Mouse (Mus musculus): Measurements from ENCODE around the gene Foxo1.

Foxo1 gene

DNA sequence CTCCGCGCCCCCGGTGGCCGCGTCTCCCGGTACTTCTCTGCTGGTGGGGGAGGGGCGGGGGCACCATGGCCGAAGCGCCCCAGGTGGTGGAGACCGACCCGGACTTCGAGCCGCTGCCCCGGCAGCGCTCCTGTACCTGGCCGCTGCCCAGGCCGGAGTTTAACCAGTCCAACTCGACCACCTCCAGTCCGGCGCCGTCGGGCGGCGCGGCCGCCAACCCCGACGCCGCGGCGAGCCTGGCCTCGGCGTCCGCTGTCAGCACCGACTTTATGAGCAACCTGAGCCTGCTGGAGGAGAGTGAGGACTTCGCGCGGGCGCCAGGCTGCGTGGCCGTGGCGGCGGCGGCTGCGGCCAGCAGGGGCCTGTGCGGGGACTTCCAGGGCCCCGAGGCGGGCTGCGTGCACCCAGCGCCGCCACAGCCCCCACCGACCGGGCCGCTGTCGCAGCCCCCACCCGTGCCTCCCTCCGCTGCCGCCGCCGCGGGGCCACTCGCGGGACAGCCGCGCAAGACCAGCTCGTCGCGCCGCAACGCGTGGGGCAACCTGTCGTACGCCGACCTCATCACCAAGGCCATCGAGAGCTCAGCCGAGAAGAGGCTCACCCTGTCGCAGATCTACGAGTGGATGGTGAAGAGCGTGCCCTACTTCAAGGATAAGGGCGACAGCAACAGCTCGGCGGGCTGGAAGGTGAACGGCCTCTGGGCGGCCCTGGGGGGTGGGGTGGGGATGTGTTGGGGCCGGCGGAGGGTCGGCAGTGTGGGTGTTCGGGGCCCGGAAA lies 789 bp downstream of the Foxo1 start:
- DNase-seq (ENCODE audit: low spot score in 2 of 2) = peak in 1 of 2 experiments; percentile 44

DNA sequence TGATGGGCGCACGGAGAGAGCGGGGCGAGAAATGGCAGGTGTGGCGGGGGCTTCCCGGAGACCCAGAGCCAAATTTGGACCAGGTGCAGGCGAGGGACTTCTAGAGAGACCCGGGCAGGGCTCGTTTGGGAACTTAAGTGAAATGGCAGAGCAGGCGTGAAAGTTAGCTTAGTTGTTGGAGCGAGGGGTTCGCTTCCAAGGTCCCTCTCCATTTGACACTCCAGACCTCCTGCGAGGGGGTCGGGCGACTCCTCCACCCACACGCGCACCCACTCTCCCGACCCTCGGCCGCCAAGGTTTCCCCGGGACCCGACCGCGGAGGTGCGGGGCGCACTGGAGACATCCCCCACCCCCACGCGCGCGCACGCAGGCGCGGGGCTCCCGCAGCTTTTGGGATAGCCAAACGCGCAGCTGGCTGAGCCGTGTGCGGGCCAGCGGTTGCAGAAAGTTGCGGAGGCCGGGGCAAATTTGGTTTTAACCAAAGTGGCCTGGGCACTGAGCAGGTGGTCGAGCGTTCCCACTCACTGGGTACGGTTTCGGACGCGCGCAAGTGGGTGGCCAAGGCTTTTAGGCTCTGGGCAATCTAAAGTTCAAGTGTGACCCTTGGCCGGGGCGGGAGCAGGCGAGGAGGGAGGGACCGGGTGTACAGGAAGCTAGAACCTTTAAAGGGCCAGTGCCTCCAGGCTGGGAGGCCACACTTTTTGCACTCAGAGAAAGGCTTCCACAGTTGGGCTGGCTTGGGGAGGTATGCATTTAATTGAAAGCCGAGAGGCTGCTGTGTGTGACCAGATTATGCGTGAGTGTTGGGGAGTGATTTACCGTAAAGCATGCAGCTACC lies 1.6 kb downstream of the Foxo1 start:
- peak in 1 of 2 experiments; percentile 10 for DNase-seq (ENCODE audit: low spot score in 2 of 2)

DNA sequence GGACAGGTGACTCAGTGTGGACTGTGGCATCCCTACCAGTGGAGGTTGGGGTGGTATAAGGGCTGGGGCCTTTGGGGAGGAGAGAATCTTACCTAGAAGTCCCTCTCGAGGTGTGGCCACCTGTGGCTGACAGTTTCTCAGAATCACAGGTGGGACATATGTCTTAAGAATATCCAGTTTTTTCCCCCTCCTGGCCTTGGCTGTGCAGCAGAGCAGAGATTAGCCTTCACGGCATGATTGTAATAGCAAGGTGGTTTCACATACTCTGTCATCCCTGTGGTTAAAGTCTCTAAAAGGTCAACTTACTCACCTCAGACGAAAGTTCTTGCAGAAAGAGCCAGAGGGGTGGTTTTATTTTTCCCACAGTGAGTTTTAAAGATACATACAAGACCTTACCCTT lies 2.4 kb downstream of the Foxo1 start:
- no peak for DNase-seq (ENCODE audit: low spot score in 2 of 2)

DNA sequence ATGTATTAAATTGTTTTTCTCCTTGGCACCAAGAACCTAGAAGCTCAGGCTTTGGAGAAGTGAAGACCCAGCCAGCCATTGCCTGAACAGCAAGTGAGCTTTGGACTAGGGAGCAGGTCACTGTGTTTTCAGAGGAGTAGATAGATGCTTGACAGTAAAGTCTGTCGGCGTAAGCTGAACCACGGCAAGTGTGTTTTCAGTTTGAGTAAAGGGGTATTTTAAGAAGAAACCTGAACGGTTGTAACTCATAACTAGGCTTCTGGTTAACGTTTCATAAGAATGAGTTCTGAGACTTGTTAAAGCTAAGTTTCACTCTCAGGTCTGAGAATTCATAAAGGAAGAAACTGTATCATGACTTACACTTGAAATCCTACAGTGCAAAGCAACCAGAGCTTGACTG lies 3.2 kb downstream of the Foxo1 start:
- DNase-seq (ENCODE audit: low spot score in 2 of 2) = no peak

DNA sequence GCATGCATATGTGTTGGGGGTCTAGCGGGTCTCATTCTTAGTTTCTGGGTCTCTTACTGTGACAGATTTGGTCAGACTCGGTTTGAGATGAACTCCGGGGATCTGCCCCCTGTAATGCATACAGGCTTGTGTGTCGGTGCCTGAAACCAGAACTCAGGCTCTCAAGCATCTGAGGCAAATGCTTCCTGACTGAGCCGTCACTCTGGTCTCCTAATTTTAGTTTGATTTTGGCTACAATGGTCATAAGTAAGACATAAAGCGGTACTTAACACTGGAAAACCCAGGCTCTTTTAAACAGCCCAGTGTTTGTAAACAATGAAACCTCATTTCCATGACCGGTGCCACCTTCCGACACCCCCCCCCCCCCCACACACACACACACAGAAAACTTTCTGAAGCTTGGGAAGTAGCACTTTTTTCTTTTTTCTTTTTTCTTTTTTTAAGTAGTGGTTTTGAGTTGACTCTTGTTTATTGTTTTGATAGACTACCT lies 4.3 kb downstream of the Foxo1 start:
- DNase-seq (ENCODE audit: low spot score in 2 of 2) = no peak

DNA sequence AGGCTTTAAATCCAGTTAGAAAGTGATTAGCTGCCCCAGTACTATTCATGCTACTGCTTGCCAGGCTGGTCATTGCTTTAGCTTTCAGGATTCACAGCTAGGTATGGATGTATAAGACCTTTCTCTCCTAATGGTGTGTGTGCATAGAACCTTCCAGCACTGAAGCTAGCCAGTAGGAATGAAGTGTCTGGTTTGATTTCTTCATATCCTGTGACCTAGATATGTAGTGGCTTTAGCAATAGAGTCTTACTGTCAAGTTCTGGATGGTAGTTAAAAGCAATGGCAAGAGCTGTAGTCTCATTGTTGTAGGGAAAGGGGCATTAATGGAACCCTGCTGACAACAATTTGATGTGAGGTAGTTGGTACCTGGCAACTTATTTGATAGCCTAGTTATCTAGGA lies 6.3 kb downstream of the Foxo1 start:
- no peak for DNase-seq (ENCODE audit: low spot score in 2 of 2)

DNA sequence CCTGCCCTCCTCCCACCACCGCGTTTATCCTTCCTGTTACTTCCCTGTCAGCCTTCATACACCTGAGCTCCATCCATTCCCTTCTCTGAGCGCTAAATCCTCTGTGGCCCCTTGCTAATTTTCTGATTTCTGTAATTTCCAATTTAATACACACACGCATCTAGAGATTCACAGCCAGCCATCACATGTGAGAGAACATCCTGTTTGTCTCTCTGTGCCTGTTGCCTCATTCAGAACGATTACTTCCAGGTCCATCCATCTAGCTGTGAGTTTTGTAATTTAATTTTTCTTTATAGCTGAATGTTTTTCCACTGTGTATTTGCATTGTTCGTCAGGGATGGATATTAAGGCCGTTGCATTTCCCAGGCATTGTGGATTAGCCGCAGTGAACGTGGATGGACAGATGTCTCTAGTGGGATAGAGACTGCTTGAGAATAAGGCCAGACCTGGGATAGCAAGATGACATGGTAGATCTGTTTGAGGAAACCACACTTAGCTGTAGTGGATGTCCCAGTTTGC lies 7.0 kb downstream of the Foxo1 start:
- no peak for DNase-seq (ENCODE audit: low spot score in 2 of 2)

DNA sequence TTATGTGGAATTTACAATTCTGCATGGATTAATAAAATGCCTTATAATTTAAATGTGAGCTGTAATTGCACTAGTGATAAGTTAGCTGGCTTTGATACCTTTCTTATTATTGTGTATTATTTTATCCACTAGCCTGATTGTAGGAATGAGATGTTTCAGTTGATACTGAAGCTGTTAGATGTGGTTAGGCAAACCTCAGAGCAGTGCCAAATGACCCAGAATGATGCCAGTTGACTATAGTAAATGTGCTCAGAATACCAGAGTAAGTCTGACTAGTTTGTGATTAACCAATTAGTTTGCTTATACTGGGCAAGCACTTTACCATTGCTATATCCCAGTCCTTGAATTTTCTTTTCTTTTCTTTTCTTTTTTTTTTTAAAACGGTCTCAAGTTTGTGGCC lies 12.5 kb downstream of the Foxo1 start:
- DNase-seq (ENCODE audit: low spot score in 2 of 2) = no peak

DNA sequence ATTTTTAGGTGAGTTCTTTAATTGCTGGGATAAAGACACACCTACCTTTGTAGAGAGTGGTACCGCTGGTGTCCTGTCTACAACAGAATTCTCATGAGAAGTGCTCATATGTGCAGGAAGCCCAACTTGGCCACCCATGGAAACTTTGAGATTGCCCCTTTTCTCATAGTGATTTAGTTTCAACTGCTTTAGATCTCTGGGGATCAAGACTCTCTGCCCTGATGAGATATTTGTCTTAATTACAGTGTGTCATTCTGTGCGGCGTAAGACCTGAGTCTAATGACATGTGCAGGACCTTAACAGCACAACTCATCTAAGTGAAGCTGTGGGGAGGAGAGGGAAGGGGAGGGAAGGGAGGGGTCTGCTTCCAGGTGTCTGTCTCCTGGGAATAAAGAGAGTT lies 13.7 kb downstream of the Foxo1 start:
- no peak for DNase-seq (ENCODE audit: low spot score in 2 of 2)

DNA sequence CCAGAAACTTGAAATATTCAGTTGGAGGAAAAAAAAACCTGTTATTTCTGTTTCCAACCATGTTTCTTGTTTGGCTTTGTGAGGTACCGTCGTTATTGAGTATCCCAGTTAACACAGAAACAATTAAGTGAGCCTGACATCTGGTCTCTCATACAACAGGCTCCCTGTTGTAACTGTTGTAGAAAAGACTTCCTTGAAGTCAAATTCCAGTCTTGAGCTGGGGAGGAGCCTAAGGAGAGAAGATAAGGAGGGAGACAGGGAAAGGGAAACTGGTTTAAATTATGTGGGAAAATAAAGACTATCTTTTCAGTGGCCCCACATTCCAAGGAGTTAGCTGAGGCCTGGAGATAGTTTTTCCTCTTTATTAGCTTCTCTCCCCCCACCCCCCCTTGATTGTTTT lies 14.2 kb downstream of the Foxo1 start:
- no peak for DNase-seq (ENCODE audit: low spot score in 2 of 2)

DNA sequence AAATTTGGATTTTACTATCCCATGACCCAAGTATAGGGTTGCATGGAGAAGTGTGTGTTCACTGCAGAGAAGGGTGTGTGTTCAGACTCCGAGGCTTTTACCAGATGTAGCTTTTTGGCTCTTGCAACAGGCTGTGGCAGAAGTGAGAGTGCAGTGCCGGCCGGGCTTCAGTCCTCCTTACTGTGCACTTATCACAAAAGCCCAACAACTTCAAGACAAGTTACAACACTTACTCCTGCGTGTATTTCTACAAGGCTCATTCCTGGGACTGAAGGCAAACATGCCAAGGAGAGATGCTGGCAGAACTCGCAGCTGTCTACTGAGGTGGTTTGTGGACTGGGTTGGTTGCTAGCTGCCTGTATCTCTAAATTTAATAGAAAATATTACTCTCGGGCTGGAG lies 15.4 kb downstream of the Foxo1 start:
- no peak for DNase-seq (ENCODE audit: low spot score in 2 of 2)

DNA sequence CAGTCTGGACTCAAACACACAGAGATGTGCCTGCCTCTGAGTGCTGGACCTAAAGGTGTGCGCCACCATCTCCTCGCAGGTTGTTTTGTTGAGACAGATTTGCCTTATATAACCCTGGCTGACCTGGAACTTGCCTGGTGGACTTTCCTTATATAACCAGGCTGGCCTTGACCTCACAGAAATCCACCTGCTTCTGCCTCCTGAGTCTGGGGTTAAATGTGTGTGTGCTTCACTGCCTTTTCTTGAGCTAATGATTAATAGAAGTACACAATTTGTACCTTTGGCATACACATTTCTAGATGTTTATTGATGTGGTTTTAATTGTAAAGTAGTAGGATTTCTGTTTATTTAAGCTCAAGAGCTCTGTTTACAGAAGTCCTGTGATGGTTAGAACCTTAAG lies 22.7 kb downstream of the Foxo1 start:
- DNase-seq (ENCODE audit: low spot score in 2 of 2) = no peak

DNA sequence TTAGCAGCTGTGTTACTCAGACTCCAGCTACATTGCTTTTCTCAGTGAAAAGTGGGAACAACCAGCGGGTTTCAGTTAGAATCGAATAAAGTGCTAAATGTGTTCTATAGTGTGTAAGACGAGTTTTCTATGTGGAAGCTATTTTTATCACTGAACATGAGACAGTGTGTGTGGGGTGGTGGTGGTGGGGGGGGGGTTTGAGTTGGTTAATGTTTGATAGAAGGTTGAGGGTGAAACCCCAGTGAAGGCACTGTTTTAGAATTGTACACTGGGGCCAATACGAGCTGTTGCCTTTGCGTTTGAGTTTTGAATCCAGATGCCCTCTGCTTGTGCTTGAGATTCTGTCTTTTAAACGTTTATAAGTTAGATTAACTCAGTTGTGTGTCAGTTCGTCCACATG lies 24.4 kb downstream of the Foxo1 start:
- DNase-seq (ENCODE audit: low spot score in 2 of 2) = no peak

DNA sequence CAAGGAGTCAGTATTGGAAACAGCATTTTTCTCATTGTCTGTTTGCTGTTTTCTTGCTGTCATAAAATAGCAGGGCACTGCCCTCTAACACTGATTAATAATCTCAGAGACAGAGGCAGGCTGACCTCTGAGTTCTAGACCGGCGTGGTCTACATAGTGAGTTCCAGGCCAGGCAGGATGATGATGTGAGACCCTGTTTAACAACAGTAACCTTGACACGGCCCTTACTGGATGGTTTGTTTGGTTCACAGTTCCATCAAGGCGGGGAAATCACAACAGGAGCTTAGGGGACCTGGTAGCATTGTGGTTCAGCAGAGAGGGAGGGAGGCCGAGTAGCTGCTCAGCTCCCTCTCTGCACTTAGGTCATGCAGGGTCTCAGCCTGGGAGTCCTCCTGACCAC lies 25.8 kb downstream of the Foxo1 start:
- no peak for DNase-seq (ENCODE audit: low spot score in 2 of 2)

DNA sequence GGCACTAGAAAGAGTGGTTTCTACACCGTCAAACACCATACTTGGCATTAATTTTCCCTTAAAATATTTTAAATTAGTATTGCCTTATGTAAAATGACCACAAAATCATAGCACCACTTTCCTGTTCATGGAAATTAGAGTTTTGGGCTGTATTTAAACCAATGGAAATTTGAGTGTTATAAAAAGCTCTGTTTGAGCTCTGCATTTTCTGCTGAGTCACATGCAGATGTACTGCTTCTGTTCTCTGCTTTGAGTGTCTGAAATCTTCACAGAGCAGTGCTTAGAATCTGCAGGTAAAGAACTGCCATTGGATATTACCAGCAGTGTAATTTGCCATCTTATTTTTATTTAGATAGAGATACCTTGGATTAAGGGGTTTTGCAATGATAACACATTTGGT lies 27.6 kb downstream of the Foxo1 start:
- no peak for DNase-seq (ENCODE audit: low spot score in 2 of 2)

DNA sequence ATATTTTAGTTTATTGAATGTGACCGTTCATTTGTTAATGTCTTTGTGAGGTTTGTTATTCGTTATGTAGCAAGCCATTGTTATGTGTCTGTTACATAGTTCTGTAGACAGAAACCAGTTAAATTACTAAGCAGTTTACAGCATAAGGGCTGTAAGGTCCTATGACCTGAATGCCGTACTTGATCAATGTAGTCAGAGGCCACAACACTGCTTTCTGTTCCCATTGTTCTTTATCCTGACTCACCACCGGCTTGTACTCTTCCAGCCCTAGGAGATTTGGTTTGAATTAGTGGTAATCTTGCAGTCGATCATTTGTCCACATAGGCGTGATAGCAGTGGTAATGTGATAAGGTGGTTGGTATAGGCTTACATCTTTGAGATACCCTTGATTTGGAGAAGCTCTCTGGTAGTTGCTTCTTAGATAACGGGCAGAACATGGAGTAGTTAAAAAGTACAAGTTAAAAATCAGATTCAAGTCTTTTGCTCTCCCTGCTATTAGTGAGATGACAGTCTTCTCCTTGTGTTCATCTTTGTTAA lies 28.2 kb downstream of the Foxo1 start:
- DNase-seq (ENCODE audit: low spot score in 2 of 2) = no peak

DNA sequence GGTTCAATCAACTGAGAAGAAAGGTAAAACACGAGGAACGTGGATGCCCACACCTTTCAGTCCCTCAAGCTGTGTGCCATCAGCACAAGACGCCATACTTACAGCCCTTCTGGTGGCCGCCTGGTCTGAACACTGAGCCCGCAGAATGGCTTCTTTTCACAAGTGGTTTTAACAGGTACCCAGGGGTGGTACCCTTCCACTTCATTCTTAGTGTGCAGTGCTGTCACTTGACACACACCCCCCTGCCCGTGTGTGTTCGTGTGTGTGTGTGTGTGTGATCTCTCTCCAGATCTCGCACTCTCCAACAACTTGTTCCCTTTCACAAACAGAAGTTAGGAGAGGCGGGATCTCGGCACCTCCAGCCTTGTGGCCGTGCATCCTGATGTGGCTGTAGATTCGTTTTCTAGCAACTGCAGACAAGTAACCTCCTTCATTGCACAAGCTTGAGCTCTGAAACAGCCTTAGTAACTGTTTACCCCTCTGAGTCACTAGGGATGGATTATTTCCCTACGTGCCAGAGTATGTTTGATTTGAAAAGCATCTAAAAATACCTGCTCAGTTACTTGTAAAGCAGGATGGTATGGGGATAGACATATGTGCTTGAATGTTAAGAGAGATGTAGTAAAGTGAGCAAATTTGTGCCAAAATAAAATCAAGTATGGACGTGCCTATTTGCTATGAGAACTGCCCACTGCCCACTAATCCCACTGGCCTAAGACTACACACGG lies 29.3 kb downstream of the Foxo1 start:
- DNase-seq (ENCODE audit: low spot score in 2 of 2) = no peak

DNA sequence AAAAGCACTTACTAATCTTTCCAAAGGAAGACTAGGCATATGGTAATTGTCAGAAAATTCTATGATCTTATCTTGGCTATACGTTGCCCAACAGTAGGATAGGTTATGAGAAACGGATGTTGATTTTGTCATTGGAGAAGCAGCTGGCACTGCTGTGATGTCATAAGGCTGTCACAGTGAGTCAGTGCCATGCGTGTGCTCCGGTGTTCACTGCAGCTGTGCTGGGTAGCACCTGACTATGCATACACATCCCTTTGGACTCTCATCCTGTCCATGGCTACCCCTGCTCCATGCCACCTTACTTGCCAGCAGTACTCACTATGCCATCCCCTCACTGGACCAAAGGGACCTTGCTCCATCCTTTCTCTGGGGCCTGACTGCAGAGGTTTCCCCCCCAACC lies 30.5 kb downstream of the Foxo1 start:
- DNase-seq (ENCODE audit: low spot score in 2 of 2) = no peak

DNA sequence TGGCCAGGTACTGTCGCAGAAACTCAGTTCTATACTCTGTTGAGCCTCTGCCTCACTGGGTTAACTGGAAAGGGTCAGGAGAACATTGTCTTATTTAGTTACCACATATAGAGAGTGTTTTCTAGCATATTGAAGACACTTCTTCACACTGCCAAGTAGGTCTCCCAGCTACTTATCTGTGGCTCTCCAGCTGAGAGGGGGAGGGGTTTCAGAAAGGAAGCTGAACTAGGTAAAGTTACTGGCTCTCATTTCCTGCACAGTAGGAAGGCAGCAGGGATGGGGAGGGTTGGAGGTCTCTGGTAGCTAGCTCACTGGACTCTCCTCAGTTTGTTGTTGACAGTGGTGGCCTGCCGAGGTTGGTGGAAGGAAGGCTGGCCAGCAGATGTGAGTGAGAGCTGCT lies 31.2 kb downstream of the Foxo1 start:
- no peak for DNase-seq (ENCODE audit: low spot score in 2 of 2)

DNA sequence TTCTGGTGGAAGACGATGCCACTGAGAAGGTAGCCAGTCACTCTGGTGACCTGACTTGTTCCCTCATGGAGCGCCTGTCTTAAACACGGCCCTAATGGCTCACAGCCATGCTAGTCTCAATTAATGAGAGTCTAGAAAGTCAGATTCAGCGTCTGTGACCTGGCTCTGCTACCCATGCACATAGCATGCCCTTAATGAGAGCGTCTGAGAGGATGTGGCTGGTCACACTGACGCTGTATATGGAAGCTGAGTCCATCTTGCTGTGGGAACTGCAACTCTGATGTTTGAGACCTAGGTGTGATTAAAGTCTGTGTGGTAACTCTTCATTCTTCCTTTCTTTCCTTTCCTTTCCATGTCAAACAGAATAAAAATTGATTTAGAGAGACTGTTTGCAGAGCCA lies 32.4 kb downstream of the Foxo1 start:
- no peak for DNase-seq (ENCODE audit: low spot score in 2 of 2)

DNA sequence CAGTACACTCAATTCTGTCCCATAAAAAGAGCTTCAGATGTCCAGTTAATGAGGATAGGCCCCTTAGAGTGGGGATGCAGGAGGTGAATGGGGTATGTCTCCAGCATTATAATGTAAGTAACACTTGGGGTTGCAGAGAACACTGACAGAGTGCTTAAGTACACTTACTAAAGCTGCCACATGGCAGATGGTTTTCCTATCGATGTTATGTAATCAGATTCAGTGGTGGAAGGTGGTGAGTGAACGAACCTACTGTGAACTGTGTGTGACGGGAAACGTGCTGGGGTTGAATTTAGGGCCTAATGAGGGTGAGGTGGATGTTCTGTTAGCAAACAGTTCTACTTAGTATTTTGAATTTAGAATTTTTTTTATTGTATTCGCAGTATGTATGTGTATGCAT lies 35.2 kb downstream of the Foxo1 start:
- DNase-seq (ENCODE audit: low spot score in 2 of 2) = no peak
